Mouse (Mus musculus) gastrocnemius, adult 2 months (tissue): ENCODE results near the gene Cfap61. TPM values are rescaled to one million over a fixed set of nuclear protein-coding genes. Genes with fewer than 3 reads are reported as not detected.

Experiments
- DNase-seq: peaks from one replicate; pipeline ENCODE4 v3.0.0; 2022
- H3K27ac ChIP-seq: fragments of 200-600 bp; 2 replicates; pipeline ENCODE4 v1.8.1; 2022; ENCODE audit warnings: mild to moderate bottlenecking
- H3K4me3 ChIP-seq: fragments of 200-600 bp; 2 replicates; pipeline ENCODE4 v1.8.1; 2022; ENCODE audit warnings: mild to moderate bottlenecking, moderate library complexity
- CTCF ChIP-seq: fragments of 200-600 bp; IDR thresholded peaks from 2 replicates; pipeline ENCODE4 v1.8.1; 2022; ENCODE audit warnings: antibody characterized with exemption, mild to moderate bottlenecking, moderate library complexity
- intact Hi-C: fragments of 180-260 bp; cut with DNase I; formaldehyde crosslinking; loops from one replicate; pipeline ENCODE4 v1.15.1; 2025
- total RNA-seq, 2 experiments: library from RNA; stranded (reverse); gene quantifications; 2 replicates each; pipeline ENCODE4 v1.2.3; 2021

The Cfap61 gene
- total RNA-seq, 2 experiments from 2014 or later = not detected

GRCm38 (mm10) chr2:145997956-145998525 is 63.5 kb downstream of the Cfap61 start:
- TF ChIP-seq CTCF = no peak
- H3K4me3 ChIP-seq = no peak overlapping the region
- H3K27ac ChIP-seq = no peak overlapping the region
- intact Hi-C loops = no loop called here
- DNase-seq = no peak

- Histone ChIP-seq H3K4me3 (no peak overlapping the region), H3K27ac (no peak overlapping the region)
- intact Hi-C loops = no loop called here
- no peak for TF ChIP-seq CTCF
- DNase-seq = no peak
Observed at GRCm38 (mm10) chr2:146008801-146009200, 74.2 kb downstream of the Cfap61 start.

- intact Hi-C loops = no loop called here
- TF ChIP-seq CTCF = no peak
- H3K4me3 ChIP-seq = no peak overlapping the region
- no peak for DNase-seq
- H3K27ac ChIP-seq = no peak overlapping the region
Observed at GRCm38 (mm10) chr2:146009596-146010349, 75.2 kb downstream of the Cfap61 start.

DNA sequence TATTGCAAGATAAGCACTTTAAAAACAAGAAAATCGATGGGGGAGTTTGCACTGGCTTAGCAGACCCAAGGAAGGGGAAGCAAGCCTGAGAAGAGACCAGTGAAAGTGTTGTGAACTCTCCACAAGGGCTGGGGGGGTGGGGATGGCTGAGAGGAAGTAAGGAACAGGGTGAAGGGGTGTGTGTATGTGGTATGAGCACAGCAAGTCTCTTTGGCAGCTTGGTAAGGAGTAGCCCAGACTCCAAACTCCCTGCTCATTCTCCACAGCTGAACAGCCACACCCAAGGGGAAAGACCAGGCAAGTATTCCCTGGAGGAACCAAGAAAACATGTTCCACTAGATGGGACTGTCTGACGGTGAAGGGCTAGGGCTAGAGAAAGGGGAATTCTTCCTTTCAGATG is 76.2 kb downstream of the Cfap61 start:
- H3K4me3 ChIP-seq = no peak overlapping the region
- DNase-seq = no peak
- intact Hi-C loops = no loop called here
- TF ChIP-seq CTCF = no peak
- H3K27ac ChIP-seq = no peak overlapping the region

DNA sequence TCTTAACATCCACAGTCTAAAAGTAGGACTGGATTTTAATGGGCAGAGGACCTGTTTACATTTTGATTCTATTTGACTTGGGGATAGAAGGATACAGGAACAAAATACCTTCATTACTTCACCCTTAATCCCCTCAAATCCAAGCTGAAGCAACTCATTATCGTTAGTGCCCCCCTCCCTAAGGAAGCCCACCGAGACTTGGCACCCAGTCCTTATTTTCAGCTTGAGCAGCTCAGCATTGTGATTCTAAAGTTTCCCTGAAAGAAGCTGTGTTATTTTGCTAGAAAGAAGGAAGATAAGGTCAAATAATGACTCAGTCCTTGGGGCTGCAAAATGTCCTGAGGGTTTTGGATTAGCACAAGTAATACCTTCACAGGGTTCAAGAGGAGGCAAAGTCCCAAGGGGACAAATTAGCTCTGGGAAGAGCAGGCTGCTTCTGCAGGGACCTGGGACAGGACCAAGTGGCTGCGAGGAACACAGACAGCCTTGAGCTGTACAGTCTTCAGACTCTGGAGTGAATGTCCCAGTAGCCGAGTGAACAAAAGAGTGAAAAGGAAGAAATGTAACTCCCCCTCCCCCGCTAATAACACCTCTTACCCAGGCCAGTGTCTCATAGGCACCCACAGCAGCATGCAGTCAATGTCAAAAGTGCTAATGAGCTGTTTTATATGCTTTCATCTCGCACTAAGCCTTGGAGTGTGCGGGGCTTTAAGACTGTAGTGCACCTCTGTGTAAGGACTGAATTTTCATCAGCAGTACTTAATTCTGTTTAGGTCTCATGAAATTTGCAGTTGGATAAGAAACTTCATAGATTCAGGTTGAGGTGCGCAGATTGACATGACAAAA is 81.0 kb downstream of the Cfap61 start:
- intact Hi-C loops = no loop called here
- Histone ChIP-seq H3K27ac (no peak overlapping the region), H3K4me3 (no peak overlapping the region)
- no peak for DNase-seq
- no peak for TF ChIP-seq CTCF

DNA sequence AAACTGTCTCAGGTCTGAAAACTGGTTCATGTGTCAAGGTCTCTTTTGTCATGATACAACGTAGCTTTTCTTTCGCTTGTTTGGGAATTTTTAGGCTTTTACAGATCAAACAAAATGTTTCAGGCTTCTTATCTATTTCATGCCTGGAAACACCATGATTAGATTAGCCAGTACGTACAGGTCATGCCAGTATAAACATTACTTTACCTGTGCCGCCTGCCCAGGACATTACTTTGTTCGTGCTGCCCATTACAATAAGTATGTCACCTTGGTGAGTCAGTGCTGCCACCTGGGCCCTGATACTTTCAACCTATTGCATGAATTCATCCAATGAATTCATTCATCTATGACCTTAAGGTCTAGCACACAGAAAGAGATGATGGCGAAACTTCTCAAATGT is 88.3 kb downstream of the Cfap61 start:
- DNase-seq = no peak
- intact Hi-C loops = no loop called here
- H3K27ac ChIP-seq = no peak overlapping the region

DNA sequence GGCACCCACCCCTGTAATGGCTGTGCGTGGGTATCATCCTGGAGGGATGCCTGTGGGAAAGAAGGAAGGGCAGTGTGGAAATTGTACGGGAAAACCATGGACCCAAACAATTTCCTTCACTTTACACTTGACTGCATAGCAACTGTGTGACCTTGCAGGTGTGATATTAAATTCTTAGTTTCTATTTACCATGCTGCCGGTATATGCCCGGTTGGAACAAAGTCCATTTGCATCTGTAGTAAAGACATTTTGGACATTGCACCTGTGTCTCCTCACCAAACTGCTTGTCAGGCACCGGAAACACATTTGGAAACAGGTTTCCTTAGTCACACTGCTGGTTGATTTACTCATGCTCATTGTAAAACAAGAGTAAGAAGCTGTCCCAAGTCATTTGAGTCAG is 109.1 kb downstream of the Cfap61 start:
- intact Hi-C loops = no loop called here
- Histone ChIP-seq H3K27ac (no peak overlapping the region), H3K4me3 (no peak overlapping the region)
- TF ChIP-seq CTCF = no peak
- no peak for DNase-seq

More for the DNA sequence above, 88.3 kb downstream of the Cfap61 start:
- TF ChIP-seq CTCF = no peak
- no peak overlapping the region for H3K4me3 ChIP-seq

DNA sequence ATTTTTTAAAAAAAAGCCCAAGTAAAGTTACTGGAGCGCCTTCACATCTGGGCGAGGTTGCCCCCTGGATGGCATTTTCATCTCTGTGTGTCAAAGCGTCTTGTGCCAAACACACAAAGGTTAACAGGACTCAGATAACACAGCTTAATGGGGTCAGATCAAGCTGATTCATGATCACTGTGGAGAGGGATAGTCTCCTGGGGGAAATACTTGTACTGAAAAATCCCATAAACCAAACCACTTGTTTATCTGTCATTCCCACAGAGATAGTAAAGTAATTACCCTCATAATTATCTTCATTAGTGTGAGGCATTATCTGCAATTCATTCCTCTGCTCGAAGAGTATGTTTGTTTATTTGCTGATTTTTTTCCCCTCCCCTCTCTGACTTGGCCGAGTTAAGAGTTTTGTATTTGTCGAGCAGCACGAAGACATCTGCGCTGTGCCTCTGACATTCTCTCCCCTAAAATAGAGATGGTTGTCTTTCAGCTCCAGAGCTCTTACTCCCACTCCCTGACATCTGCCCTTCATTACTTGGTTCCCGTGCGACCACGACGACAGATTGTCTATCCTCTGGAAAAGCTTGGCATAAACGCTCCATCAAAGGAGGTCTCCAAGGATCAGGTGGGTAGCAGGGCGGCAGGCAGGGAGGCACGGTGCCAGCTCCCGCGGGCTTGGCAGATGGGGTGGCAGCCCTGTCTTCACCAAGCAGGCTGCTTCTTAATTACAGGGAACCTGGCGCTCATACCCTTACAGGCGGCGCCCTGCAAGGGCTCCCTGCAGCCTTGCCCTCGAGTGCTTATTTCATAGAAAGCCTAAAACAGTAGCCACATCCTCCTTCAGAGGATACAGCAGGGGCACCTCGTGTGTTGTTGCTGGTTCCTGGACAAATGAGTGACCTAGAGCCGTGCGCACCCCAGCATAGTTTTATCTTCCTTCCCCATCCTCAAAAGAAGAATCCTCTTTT is 110.6 kb downstream of the Cfap61 start:
- peak; percentile 47 for DNase-seq
- TF ChIP-seq CTCF = no peak
- H3K27ac ChIP-seq = no peak overlapping the region
- intact Hi-C loops = no loop called here
- H3K4me3 ChIP-seq = no peak overlapping the region

DNA sequence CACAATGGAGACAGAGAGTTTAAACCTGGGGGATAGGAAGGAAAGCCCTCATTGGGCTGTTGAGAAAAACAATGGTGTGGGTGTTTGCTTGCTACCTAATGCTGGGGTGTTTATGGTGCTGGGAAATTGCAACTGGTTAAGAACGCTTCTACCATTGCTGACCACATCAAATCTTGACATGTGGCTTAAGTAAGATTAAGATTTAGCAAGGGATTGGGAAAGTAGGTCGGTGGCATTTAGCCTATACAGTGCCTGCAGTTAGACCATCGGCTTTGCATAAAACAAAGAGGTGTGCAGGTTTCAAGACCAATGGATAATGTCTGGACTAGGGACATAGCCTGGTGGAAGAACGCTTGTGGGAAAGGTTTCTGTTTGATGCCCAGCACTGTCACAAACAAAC is 113.1 kb downstream of the Cfap61 start:
- H3K27ac ChIP-seq = no peak overlapping the region
- no peak for DNase-seq
- H3K4me3 ChIP-seq = no peak overlapping the region
- TF ChIP-seq CTCF = no peak
- intact Hi-C loops = no loop called here

- DNase-seq = no peak
- H3K27ac ChIP-seq = no peak overlapping the region
- intact Hi-C loops = no loop called here
- no peak overlapping the region for H3K4me3 ChIP-seq
- no peak for TF ChIP-seq CTCF
Observed at GRCm38 (mm10) chr2:146048221-146048829, 113.7 kb downstream of the Cfap61 start.

- Histone ChIP-seq H3K27ac (no peak overlapping the region), H3K4me3 (no peak overlapping the region)
- no peak for DNase-seq
- intact Hi-C loops = no loop called here
- TF ChIP-seq CTCF = no peak
Observed at GRCm38 (mm10) chr2:146049339-146049738, 114.8 kb downstream of the Cfap61 start.

DNA sequence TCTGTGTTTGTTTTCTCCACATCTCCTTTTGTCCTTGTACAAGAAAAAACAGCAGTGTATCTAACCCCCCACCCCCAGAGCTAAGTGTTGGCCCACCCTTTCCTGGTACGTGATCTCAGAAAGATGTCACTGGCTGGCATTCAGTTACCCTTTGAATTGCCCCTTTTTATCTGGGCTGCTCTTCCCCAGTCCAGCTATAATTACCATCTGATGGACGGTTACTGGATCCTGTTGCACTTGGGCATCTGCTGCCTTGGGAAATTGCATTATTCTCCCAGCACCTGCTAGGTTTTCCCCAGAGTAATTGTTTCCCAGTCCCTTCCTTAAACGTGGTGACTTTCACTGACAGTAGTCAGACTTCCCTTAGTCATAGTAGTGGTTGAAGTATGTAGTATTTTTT is 115.5 kb downstream of the Cfap61 start:
- Histone ChIP-seq H3K4me3 (no peak overlapping the region), H3K27ac (no peak overlapping the region)
- no peak for TF ChIP-seq CTCF
- no peak for DNase-seq
- intact Hi-C loops = no loop called here
